Mouse (Mus musculus): Measurements from ENCODE around the gene Otud1. TPM values are rescaled to one million over a fixed set of nuclear protein-coding genes. Genes with fewer than 3 reads are reported as not detected.

Otud1 gene
- total RNA-seq (2021), result 10 to 100 TPM in 1 of 2 experiments, 1 to 10 TPM in 1; 8.1 to 16.8 TPM
- long read RNA-seq, experiment 1, transcript Otud1-201 (1 exons, 2,832 nt), result major isoform, 39 of 39 reads
- long read RNA-seq, experiment 1, partial matches to known transcripts, result 0 of 39 reads
- long read RNA-seq, experiment 1, other reads (novel, unspliced or antisense), result 0 of 39 reads
- long read RNA-seq, experiment 2, transcript Otud1-201 (1 exons, 2,832 nt), result major isoform, 15 of 15 reads
- long read RNA-seq, experiment 2, partial matches to known transcripts, result 0 of 15 reads
- long read RNA-seq, experiment 2, other reads (novel, unspliced or antisense), result 0 of 15 reads

DNA sequence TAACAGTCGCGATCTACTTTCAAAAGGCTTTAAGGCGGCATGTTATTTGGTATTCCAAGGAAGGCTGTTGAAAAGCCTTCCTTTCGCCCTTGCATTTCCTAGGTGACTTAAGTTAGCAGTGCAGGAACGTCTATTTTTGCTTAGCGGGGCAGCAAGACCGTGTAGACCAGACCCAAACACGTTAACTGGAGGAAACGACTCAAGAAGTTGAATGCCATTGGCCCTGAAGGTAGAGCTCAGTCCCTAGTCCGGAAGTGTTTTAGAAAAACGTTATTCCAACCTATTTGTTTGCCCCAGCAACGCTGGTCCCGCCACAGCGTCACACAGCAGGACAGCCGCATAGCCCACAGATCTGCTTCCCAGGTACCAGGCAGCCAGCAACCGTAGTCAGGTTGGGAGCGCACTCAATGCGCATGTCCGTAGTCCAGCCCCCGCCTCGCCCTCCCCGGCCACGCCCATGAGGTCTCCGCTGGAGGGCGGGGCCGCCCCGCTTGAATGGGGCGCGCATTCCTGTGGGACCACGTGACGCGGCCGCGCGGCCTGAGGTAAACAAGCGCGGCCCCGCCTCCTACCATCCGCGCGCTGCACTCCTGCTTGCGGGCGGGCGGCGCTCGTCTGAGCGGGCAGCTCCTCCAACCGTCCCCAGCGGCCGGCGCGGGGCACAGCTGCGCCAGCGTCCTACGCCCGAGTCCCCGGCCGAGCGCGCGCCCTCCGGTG, at the start of gene Otud1:
Gene Otud1 (plus strand): TSS at position 595 of the 717 bp plus-strand sequence.
- peak within 1 kb of the TSS; percentile 98 for H3K27ac ChIP-seq
- intact Hi-C loops (cut with DNase I), result loop anchor here (2.0 to 5.0 kb wide), 2 partner anchors 49 to 130 kb away; no protein-coding TSS in a partner anchor

DNA sequence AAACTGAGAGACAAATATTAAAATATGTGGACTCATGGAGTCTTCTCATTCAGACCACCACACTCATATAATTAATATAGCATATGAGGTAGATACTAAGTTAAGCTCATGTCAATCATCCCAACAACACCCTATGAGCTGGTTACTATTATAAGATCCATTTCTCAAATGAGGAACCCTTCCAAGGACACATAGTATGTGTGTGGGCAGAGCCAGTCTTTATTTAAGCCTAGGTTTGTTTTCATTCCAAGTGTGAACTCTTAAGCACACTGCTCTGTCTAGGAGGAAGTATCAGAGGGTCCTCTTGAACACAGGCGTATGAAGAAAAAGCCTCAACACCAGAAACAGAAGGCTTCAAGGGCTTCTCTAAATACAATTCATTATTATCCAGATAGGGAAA, 49.7 kb upstream of the Otud1 start:
- Histone ChIP-seq H3K4me3 (no peak overlapping the region), H3K27ac (peak overlapping the region; percentile 77)
- TF ChIP-seq CTCF (IDR thresholded peaks at IDR 0.05), result no peak
- intact Hi-C loops (cut with DNase I), result loop anchor here (2.0 kb wide), 1 partner anchor 49 kb away; the partner anchor contains the start of gene Otud1
- no peak for DNase-seq

More for the DNA sequence above, at the start of gene Otud1:
- peak; percentile 33; the same call in 1 of the 2 replicates for TF ChIP-seq CTCF (IDR thresholded peaks at IDR 0.05)
- peak within 1 kb of the TSS; percentile 83 for H3K4me3 ChIP-seq
- DNase-seq, result peak; percentile 98

DNA sequence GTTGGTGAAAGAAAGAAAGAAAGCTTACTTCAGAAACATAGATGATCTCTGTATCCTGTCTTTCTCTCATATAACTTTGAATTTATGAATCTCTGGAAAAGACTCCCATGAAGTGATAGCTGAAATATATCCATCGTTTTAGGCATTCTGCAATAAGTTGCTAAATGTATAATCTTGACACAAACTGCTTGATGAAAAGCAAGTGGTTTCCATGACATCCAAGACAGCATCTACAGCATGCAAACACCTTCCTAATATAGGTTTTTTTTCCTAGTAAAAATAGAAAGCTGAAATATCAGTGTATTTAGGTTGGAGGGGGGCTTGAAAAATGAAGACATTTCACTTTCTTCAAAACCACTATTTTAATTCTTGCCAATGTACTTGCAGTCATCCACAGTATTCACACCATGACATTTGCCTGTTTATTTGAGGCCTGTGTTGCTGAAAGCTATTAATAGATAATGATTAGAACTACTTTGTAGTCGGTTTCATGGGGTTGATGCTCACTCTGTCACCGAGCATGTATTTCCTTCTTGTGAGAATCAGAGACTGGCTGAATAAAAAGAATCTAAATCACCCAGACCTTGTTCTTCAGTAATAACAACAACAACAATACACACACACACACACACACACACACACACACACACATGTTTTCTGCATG, 49.0 kb upstream of the Otud1 start:
- Histone ChIP-seq H3K4me3 (no peak overlapping the region), H3K27ac (peak overlapping the region; percentile 77)
- intact Hi-C loops (cut with DNase I), result loop anchor here (2.0 kb wide), 1 partner anchor 48 kb away; the partner anchor contains the start of gene Otud1
- no peak for DNase-seq
- no peak for TF ChIP-seq CTCF (IDR thresholded peaks at IDR 0.05)

DNA sequence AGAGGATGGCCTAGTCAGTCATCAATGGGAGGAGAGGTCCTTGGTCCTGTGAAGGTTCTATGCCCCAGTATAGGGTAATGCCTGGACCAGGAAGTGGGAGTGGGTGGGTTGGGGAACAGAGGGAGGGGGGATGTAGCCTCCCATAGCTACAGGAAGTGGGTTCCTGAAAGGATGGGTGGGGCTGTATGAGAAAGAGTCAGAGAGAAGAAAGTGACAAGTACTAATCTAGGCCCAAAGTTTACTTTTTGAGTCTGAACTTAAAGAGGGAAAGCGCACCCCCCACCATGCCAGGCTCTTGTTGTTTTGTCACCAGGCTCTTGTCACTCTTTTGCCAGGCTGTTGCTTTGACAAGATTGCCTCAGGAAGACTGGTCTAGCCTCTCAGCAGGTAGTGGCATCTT, 35.5 kb upstream of the Otud1 start:
- TF ChIP-seq CTCF (IDR thresholded peaks at IDR 0.05), result no peak
- DNase-seq, result no peak
- Histone ChIP-seq H3K4me3 (no peak overlapping the region), H3K27ac (no peak overlapping the region)
- intact Hi-C loops (cut with DNase I), result no loop called here

DNA sequence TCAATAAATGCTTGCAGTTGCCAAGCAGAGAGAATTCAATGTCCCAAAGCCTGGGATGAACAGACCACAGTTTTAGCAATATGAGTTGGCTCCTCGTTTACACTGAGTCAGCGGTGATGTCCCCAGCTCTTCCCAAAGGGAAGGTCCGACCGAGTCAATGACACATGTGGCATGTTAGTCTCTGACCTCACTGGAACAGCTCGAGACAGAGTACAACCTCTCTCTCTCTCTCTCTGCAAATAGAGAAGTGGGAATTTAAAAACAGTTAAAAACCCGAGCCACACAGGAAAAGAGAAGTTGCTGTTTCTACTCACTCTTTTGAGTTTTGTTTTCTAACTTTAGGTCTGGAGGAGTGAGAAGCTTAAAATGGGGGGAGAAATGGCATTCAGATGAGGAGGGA, 30.5 kb upstream of the Otud1 start:
- DNase-seq, result no peak
- no peak overlapping the region for H3K27ac ChIP-seq
- intact Hi-C loops (cut with DNase I), result no loop called here
- no peak overlapping the region for H3K4me3 ChIP-seq
- TF ChIP-seq CTCF (IDR thresholded peaks at IDR 0.05), result no peak

DNA sequence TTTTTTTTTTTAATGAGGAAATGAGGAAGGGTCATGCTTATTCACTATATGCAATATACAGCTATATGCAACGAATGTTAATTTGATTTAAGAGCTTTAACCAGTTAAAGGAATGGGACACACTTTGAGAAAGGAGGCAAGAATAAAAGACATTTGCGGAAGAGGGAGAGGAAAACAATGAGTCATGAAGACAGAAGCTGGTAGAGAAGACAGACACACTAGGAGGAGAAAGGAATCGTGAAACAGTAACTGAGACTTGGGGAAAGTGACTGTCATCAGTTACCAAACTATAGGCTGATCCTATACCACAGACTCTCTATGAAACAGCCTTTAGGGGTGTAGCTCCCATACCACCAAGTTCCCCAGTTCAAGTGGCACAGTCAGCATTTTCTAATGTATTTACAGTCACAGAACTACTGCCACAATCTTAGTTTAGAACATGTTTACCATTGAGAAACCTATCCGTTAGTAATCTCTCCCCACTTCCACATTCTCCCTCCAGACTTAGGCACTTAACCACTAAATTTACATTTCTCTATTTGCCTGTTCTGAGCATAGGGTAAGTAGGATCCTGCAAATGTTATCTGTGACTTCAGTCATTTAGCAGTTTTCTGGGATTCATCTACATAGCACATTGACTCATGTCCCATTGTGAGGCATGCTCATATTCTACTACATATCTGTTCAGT, 29.5 kb upstream of the Otud1 start:
- intact Hi-C loops (cut with DNase I), result no loop called here
- Histone ChIP-seq H3K4me3 (no peak overlapping the region), H3K27ac (no peak overlapping the region)
- no peak for DNase-seq
- no peak for TF ChIP-seq CTCF (IDR thresholded peaks at IDR 0.05)

DNA sequence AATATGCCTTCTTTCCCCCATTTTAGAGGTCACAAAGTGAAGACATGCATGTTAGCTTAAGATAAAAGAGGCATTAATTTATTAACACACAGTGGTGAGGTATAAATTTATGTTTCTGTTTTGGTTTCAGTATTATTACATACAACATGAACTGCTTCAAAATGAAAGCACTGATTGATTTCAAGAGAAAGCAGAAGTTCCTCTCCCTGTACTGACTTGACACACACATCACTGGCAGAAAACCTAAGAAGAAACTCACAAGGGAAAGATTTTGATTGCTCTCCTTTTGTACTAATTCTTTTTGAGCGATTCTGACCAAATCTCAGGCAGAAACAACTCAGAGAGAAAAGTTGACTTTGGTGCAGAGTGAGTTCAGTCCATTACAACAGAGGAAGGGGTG, 27.0 kb upstream of the Otud1 start:
- Histone ChIP-seq H3K4me3 (no peak overlapping the region), H3K27ac (no peak overlapping the region)
- intact Hi-C loops (cut with DNase I), result no loop called here
- DNase-seq, result no peak
- no peak for TF ChIP-seq CTCF (IDR thresholded peaks at IDR 0.05)

DNA sequence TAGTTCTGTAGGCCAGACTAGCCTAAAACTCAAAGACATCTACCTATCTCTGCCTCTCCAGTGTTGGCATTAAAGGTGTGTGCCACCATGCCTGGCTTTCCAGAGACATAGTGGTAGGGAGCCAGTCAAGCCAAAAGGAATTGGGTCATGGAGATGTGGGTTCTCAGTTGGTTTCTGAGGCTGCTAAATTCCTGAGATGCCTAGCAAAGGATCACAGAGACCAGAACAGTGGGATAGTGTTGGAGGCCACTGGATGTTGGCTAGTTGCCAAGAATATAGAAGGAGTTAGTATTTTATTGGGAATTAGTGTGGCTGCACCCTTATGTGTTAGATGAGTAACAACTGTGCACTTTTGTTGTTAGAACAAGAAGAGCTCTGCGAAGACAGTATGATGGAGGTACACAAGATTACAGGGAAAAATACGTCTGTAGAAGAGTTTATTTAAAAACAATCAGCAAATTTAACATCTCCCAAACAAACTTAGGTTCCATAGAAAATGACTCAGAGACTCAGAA, 24.1 kb upstream of the Otud1 start:
- no peak for DNase-seq
- H3K27ac ChIP-seq, result no peak overlapping the region
- H3K4me3 ChIP-seq, result no peak overlapping the region
- no peak for TF ChIP-seq CTCF (IDR thresholded peaks at IDR 0.05)
- intact Hi-C loops (cut with DNase I), result no loop called here

DNA sequence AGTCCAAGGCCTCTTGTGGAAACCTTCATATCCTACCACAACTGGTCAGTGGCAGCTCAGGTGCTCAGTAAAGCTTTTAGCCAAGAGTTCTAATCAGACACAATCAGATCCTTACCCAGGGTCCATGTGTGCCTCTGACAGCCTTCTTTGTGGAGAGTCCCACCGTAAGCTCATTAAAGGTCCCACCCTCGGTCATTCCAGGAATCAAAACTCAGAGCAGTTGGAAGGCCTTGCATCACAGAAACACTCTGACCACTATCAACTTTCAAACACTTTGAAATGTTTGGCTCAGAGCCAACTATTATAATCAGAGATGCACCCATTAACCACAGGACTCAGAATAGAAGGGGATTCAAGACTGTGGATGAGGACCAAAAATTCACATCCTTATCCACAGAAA, 12.4 kb upstream of the Otud1 start:
- no peak for DNase-seq
- TF ChIP-seq CTCF (IDR thresholded peaks at IDR 0.05), result no peak
- intact Hi-C loops (cut with DNase I), result no loop called here
- Histone ChIP-seq H3K4me3 (no peak overlapping the region), H3K27ac (no peak overlapping the region)

DNA sequence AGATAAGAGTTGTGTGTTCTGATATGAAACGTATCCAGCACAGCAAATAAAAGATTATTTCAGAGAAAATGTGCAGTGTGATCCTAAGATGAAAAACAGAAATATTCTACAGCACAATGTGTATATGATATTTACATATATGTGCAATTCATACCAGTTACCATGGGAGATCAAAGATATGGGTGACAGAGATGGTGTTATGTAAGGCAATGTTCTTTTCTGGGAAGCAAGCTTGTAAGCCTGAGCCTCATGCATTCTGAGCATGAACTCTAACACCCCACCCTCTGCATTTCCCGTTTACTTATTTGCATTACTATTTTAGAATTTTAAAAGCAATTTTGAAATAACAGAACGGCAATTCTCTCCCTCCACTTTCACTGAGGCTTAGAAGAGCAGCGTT, 11.4 kb upstream of the Otud1 start:
- no peak for DNase-seq
- TF ChIP-seq CTCF (IDR thresholded peaks at IDR 0.05), result no peak
- H3K4me3 ChIP-seq, result no peak overlapping the region
- H3K27ac ChIP-seq, result no peak overlapping the region
- intact Hi-C loops (cut with DNase I), result no loop called here

DNA sequence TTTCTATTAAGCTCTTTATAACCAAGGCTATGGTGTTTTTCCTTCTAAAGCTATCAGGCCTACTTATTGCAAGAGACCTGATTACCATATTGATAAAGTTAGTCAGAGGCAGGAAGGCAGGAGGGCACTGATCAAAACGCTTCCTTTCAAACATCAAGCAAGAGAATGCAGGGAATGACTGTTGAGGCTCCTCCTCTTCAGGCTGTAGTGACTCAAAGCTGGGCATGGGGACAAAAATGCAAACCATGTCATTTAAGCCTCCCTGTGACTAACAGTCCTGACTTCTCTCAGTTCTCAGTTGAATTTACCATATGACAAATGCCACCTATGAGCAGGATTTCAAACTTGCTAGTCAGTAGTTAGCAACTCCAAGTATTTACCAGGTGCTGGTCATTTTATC, 10.6 kb upstream of the Otud1 start:
- no peak for TF ChIP-seq CTCF (IDR thresholded peaks at IDR 0.05)
- no peak overlapping the region for H3K4me3 ChIP-seq
- DNase-seq, result peak; percentile 39
- H3K27ac ChIP-seq, result no peak overlapping the region
- intact Hi-C loops (cut with DNase I), result no loop called here

DNA sequence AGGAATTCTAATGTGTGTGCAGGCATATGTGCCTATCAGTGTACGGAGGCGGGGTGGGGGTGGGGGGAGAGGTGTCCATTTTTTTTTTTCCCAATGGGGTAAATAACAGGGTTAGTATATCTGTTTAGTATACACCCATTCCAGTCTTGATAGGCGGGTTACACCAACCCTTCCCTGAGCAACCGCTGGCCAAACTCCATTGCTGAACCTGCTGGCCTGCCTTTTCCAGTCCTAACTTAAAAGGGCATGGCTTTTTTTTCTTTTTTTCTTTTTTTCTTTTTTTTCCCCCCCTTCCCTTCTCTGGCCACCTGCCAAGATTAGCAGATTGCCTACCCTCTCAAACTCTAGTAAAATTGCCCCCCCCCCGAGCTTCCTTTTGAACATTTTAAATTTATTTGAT, 1.1 kb upstream of the Otud1 start:
- no peak for TF ChIP-seq CTCF (IDR thresholded peaks at IDR 0.05)
- H3K4me3 ChIP-seq, result peak overlapping the region; percentile 83

More for the DNA sequence above, 1.1 kb upstream of the Otud1 start:
- peak; percentile 19 for DNase-seq
- H3K27ac ChIP-seq, result peak overlapping the region; percentile 98; the same call in 1 of the 2 replicates
- intact Hi-C loops (cut with DNase I), result loop anchor here (2.0 to 5.0 kb wide), 2 partner anchors 48 to 129 kb away; no protein-coding TSS in a partner anchor

Measured in gastrocnemius, adult 2 months (tissue).